8 mouse cellular contexts compared by ENCODE assay signal in the genomic region with DNA sequence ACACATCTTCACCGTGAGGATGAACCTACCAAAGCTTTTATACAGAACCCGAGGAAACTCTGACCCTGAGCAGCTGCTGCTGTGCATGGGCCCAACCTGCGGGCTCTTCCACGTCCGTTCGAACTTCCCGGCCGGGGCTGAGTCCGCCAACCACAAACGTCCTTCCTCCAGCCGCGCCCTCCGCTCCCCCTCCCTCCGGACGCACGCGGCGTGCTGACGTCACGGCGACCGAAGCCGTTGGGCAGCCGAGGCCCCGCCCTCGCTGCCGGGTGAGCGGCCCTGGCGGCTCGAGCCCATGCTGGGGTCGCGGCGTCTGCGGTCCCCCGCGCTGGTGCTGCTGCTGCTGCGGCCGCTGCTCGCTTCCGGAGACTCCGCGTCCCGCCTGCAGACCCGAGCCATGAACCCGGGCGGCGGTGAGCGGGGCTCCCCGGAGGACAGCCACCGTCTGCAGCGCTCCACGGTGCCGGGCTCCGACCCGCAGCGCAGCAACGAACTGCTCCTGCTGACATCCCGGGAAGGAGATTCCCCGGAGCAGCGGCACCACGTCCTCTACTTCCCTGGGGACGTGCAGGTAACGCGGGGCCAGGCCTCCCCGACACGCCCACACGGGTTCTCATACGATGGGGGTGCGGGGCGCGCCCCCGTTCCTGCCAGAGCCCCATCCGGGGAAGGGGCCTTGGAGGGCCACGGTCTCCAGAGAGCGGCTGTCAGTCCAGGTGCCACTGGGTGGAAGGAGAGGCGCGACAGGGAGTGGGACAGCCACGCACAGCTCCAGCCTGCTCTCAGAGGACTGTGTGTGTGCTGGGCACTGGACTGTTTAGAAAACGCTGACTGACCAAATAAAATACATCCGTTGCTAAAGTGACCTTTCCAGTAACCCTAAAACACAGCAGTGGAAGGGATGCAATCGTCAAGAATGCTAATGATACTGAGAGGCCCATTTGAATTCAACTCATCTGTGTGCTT. TPM values are rescaled to one million over a fixed set of nuclear protein-coding genes. Genes with fewer than 3 reads are reported as not detected.
DNase-seq lines count a peak whose midpoint lies in the region; ATAC-seq and TF ChIP-seq lines count a peak whose summit lies in the region.

Gene 1700066M21Rik (plus strand): TSS at position 245 of the 966 bp plus-strand sequence.

- H3K9me3 ChIP-seq in heart, embryonic 15.5 days (replicated peaks) = no peaks in the 10 kb centered on the region
- H3K9me3 ChIP-seq in liver, embryonic 14.5 days (ENCODE audit: control insufficient read depth, low read length) = no peaks in the 10 kb centered on the region
- no peaks in the 10 kb centered on the region for H3K9me3 ChIP-seq in neural tube, embryonic 11.5 days (ENCODE audit: control insufficient read depth, low read length)
- no peaks in the 10 kb centered on the region for H3K9me3 ChIP-seq in stomach, postnatal 0 days (ENCODE audit: control insufficient read depth, low read length)

- no peaks in the 10 kb centered on the region for H3K36me3 ChIP-seq in heart, embryonic 15.5 days
- no peaks in the 10 kb centered on the region for H3K36me3 ChIP-seq in liver, embryonic 14.5 days (replicated peaks; ENCODE audit: control insufficient read depth, insufficient read depth, low read depth)
- H3K36me3 ChIP-seq in neural tube, embryonic 11.5 days (ENCODE audit: control insufficient read depth, insufficient read depth, low read length) = no peaks in the 10 kb centered on the region
- no peaks in the 10 kb centered on the region for H3K36me3 ChIP-seq in stomach, postnatal 0 days (ENCODE audit: control insufficient read depth, insufficient read depth, low read length)

- TF ChIP-seq CTCF in liver, embryonic 14.5 days (IDR thresholded peaks at IDR 0.05; ENCODE audit: low read depth) = no peak
- TF ChIP-seq CTCF in stomach, postnatal 0 days (IDR thresholded peaks at IDR 0.05; ENCODE audit: low read depth) = no peak

- H3K4me2 ChIP-seq in heart, embryonic 15.5 days = peak within 1 kb of the TSS; percentile 84
- H3K4me2 ChIP-seq in liver, embryonic 14.5 days (ENCODE audit: low read depth) = peak within 1 kb of the TSS; percentile 86
- H3K4me2 ChIP-seq in neural tube, embryonic 11.5 days (ENCODE audit: low read depth) = peak within 1 kb of the TSS; percentile 76
- peak within 1 kb of the TSS; percentile 98 for H3K4me2 ChIP-seq in stomach, postnatal 0 days (replicated peaks; ENCODE audit: low read depth)

- H3K27me3 ChIP-seq in heart, embryonic 15.5 days = no peaks in the 10 kb centered on the region
- H3K27me3 ChIP-seq in liver, embryonic 14.5 days (ENCODE audit: control insufficient read depth, insufficient read depth, low read length) = no peaks in the 10 kb centered on the region
- H3K27me3 ChIP-seq in neural tube, embryonic 11.5 days (ENCODE audit: control insufficient read depth, insufficient read depth, low read length) = no peaks in the 10 kb centered on the region
- no peaks in the 10 kb centered on the region for H3K27me3 ChIP-seq in stomach, postnatal 0 days (ENCODE audit: control insufficient read depth, insufficient read depth, low read length)

- ATAC-seq in heart, embryonic 15.5 days (replicated peaks; ENCODE audit: insufficient number of reproducible peaks, insufficient read depth, low FRiP score, low read depth) = peak; percentile 97
- ATAC-seq in liver, embryonic 14.5 days (ENCODE audit: insufficient read depth) = peak; percentile 95
- ATAC-seq in neural tube, embryonic 11.5 days (ENCODE audit: insufficient read depth, low FRiP score, low TSS enrichment) = peak; percentile 98
- peak; percentile 99 for ATAC-seq in stomach, postnatal 0 days (ENCODE audit: low FRiP score, low TSS enrichment)

- peak; percentile 91 for DNase-seq in CD4-positive, CD25-positive, alpha-beta regulatory T cell, adult 2 months (ENCODE audit: low read depth, low spot score)
- peak; percentile 73 for DNase-seq in fibroblast of lung, adult 2 months (ENCODE audit: low read depth)
- peak; percentile 95 to 97 for DNase-seq in kidney, postnatal 25 days
- peak; percentile 82 to 83 (median 83) for DNase-seq in liver, embryonic 14.5 days (ENCODE audit: low read depth in 3 of 3, low spot score in 3 of 3)
- peak; percentile 96 for DNase-seq in neural tube, embryonic 11.5 days (ENCODE audit: low spot score)
- DNase-seq in stomach, postnatal 0 days (ENCODE audit: low spot score) = peak; percentile 97

- under 1% methylated on average over 81 of the region's 81 CpGs for WGBS in heart, embryonic 15.5 days
- under 1% methylated on average over 81 of the region's 81 CpGs for WGBS in liver, embryonic 14.5 days (ENCODE audit: insufficient replicate concordance)
- under 1% methylated on average over 77 of the region's 81 CpGs for WGBS in neural tube, embryonic 11.5 days
- under 1% methylated on average over 80 of the region's 81 CpGs for WGBS in stomach, postnatal 0 days

- H3K9ac ChIP-seq in heart, embryonic 15.5 days = peak within 1 kb of the TSS; percentile 90
- peak within 1 kb of the TSS; percentile 89 for H3K9ac ChIP-seq in liver, embryonic 14.5 days (replicated peaks)
- H3K9ac ChIP-seq in neural tube, embryonic 11.5 days (ENCODE audit: low read length) = peak within 1 kb of the TSS; percentile 78
- peak within 1 kb of the TSS; percentile 87 for H3K9ac ChIP-seq in stomach, postnatal 0 days (ENCODE audit: low read length)

- no peaks in the 10 kb centered on the region for H3K4me1 ChIP-seq in brown adipose tissue, adult 24 weeks (ENCODE audit: control insufficient read depth, insufficient read depth, insufficient read length, low read length)
- H3K4me1 ChIP-seq in heart, embryonic 15.5 days (replicated peaks) = peaks cover 10% of the 10 kb centered on the region
- H3K4me1 ChIP-seq in liver, embryonic 14.5 days (replicated peaks; ENCODE audit: control insufficient read depth in 2 of 2, insufficient read depth in 2 of 2, low read length in 1 of 2) = peaks cover 2 to 8% of the 10 kb centered on the region in 2 experiments; a peak in 3 of 4 replicates
- H3K4me1 ChIP-seq in neural tube, embryonic 11.5 days (ENCODE audit: control insufficient read depth, insufficient read depth, low read length) = no peaks in the 10 kb centered on the region
- H3K4me1 ChIP-seq in stomach, postnatal 0 days (replicated peaks; ENCODE audit: control insufficient read depth, insufficient read depth) = no peaks in the 10 kb centered on the region

- TF ChIP-seq EP300 in liver, embryonic 14.5 days (IDR thresholded peaks at IDR 0.05; ENCODE audit: low read depth) = no peak
- TF ChIP-seq EP300 in stomach, postnatal 0 days (optimal IDR thresholded peaks at IDR 0.05) = no peak

- H3K4me3 ChIP-seq in brown adipose tissue, adult 24 weeks (ENCODE audit: insufficient read depth, low read depth, low read length) = peak within 1 kb of the TSS; percentile 87
- H3K4me3 ChIP-seq in heart, embryonic 15.5 days = peak within 1 kb of the TSS; percentile 82
- peak within 1 kb of the TSS; percentile 88 to 92 for H3K4me3 ChIP-seq in liver, embryonic 14.5 days (ENCODE audit: insufficient read depth in 1 of 2, low read depth in 2 of 2, low read length in 2 of 2)
- H3K4me3 ChIP-seq in neural tube, embryonic 11.5 days (ENCODE audit: low read depth, low read length) = peak within 1 kb of the TSS; percentile 86
- H3K4me3 ChIP-seq in stomach, postnatal 0 days (ENCODE audit: low read depth, low read length) = peak within 1 kb of the TSS; percentile 96

- H3K27ac ChIP-seq in brown adipose tissue, adult 24 weeks (replicated peaks; ENCODE audit: low read depth, low read length) = no peak within 1 kb of the TSS
- H3K27ac ChIP-seq in heart, embryonic 15.5 days = peak within 1 kb of the TSS; percentile 81
- H3K27ac ChIP-seq in liver, embryonic 14.5 days = peak within 1 kb of the TSS; percentile 59
- H3K27ac ChIP-seq in neural tube, embryonic 11.5 days (ENCODE audit: low read depth, low read length) = peak within 1 kb of the TSS; percentile 75; the same call in 1 of the 2 replicates
- peak within 1 kb of the TSS; percentile 70 for H3K27ac ChIP-seq in stomach, postnatal 0 days (replicated peaks)

RNA-seq across cellular contexts. Expression of gene 1700066M21Rik, which starts in this region (rescaled TPM):
- polyA plus RNA-seq in brown adipose tissue, adult 24 weeks (2012; ENCODE audit: insufficient read depth, insufficient read length, missing spikeins) = 4.8 and 5.7 TPM in 2 replicates
- 7.7 and 9.8 TPM in 2 replicates for polyA plus RNA-seq in heart, embryonic 15.5 days (2015; fragmentation: Nextera tagmentation; extraction: Ambion mirVana)
- polyA plus RNA-seq in liver, embryonic 14.5 days (2012; rRNA removed) = 2.9 and 4.3 TPM in 2 replicates
- 8.2 and 9.3 TPM in 2 replicates for polyA plus RNA-seq in liver, embryonic 14.5 days (2014; fragmentation: Nextera tagmentation; extraction: Ambion mirVana)
- polyA plus RNA-seq in neural tube, embryonic 11.5 days (2014; fragmentation: Nextera tagmentation; extraction: Ambion mirVana) = 10.6 and 14.3 TPM in 2 replicates
- polyA plus RNA-seq in stomach, postnatal 0 days (2015; fragmentation: Nextera tagmentation; extraction: Ambion mirVana) = 7.5 and 7.6 TPM in 2 replicates
